Mouse (Mus musculus): ENCODE measurements around the gene Il6ra. TPM values are rescaled to one million over a fixed set of nuclear protein-coding genes. Genes with fewer than 3 reads are reported as not detected.

Gene Il6ra
- total RNA-seq, 2 experiments from 2014 or later: 4.4 to 4.8 TPM

GRCm38 (mm10) chr3:89912108-89912542, 871 bp downstream of the Il6ra start:
- intact Hi-C loops (cut with DNase I): no loop called here
- no peak for DNase-seq

DNA sequence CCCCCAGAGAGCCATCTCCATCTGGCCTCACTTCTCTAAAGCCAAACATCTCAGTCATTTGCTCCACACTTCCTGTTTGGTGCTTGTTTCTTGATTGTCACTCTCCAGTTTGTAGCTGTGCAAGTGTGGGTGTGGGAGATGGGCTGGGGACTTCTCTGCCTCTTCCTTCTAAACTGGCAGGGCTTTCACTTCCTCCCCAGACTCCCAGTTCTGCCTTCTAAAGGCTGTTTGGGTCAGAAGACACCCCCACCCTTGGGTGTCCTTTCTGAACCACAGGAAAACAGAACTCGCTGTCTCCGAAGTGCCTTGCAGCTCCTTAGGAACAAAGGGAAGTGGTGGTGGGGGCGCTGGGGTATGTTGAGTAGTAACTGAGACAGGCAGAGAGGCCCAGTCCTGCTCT, 1.8 kb downstream of the Il6ra start:
- no peak for DNase-seq
- intact Hi-C loops (cut with DNase I): no loop called here

GRCm38 (mm10) chr3:89909703-89910542, 3.1 kb downstream of the Il6ra start:
- DNase-seq: peak in 1 of 2 experiments; percentile 36
- intact Hi-C loops (cut with DNase I): no loop called here

- intact Hi-C loops (cut with DNase I): no loop called here
- no peak for DNase-seq
Measured at GRCm38 (mm10) chr3:89908836-89909235, 4.2 kb downstream of the Il6ra start.

GRCm38 (mm10) chr3:89907846-89908245, 5.2 kb downstream of the Il6ra start:
- intact Hi-C loops (cut with DNase I): no loop called here
- DNase-seq: no peak

- no peak for DNase-seq
- intact Hi-C loops (cut with DNase I): no loop called here
Measured at GRCm38 (mm10) chr3:89899511-89899908, 13.5 kb downstream of the Il6ra start.

DNA sequence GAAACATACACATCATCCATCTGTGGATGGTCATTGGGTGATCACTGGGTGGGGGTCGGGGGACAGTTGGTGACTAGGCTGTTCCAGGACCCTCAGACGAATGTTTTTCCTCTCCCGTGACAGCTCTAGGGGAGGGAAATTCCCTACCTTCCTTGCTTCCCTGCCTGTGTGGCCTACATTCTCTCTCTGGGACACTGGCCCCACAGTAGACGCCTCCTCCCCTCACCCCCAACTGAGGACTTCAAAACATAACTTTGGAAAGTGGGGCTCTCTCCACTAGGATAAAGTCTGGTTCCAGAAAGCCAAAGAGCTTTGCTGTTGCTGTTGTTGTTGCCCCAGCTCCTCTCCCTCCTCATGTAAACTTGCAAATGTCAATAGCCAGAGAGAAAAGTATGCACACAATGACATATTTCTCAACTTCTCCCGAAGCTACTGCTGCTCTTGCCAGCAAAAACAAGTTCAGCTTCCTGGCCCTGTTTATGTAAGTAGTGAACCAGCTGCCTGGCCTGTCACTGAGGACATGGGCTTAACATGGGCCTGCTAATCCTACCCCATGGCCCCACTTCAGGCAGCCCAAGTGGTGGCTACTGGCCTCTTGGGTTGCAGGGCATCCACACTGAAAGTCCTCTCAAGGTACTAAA, 14.0 kb downstream of the Il6ra start:
- DNase-seq: no peak
- intact Hi-C loops (cut with DNase I): no loop called here

DNA sequence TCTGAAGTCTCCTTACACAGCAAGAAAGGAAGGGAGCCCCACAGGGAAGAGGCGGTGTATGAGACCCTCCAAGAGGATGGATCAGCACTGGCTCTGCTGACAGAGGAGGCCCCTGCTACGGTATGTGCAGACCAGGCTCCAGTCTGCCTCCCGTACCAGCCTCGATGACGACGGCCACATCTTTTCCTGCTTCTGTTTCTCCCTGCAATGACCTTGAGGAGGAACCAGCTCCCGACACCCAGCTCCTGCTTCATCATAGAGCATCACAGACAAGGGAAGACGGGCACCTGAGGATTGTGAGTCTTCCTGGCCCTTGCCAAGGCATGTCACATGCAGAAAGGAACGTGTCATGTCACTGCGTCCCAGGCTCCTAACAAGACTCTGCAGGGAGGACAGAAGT, 15.0 kb downstream of the Il6ra start:
- intact Hi-C loops (cut with DNase I): no loop called here
- DNase-seq: no peak

GRCm38 (mm10) chr3:89897204-89897796, 15.7 kb downstream of the Il6ra start:
- intact Hi-C loops (cut with DNase I): no loop called here
- DNase-seq: no peak

GRCm38 (mm10) chr3:89896571-89896970, 16.4 kb downstream of the Il6ra start:
- intact Hi-C loops (cut with DNase I): no loop called here
- no peak for DNase-seq

- no peak for DNase-seq
- intact Hi-C loops (cut with DNase I): no loop called here
Measured at GRCm38 (mm10) chr3:89892517-89893106, 20.4 kb downstream of the Il6ra start.

DNA sequence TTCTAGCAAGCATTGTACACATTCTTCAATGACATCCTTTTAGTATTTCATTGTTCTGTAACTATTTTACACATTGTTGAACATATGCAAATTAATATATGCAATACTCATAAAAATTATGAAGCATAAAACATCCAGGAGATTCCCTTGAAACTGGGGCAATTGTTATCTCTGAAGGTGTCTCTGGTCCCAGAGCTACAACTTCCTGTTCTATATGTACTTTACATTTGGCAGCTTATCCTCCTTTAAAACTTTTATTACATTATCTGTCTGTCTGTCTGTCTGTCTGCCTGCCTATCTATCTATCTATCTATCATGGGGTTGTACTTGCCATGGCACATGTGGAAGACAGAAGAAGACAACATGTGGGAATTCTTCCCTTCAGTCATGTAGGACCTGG, 21.3 kb downstream of the Il6ra start:
- DNase-seq: no peak
- intact Hi-C loops (cut with DNase I): no loop called here

DNA sequence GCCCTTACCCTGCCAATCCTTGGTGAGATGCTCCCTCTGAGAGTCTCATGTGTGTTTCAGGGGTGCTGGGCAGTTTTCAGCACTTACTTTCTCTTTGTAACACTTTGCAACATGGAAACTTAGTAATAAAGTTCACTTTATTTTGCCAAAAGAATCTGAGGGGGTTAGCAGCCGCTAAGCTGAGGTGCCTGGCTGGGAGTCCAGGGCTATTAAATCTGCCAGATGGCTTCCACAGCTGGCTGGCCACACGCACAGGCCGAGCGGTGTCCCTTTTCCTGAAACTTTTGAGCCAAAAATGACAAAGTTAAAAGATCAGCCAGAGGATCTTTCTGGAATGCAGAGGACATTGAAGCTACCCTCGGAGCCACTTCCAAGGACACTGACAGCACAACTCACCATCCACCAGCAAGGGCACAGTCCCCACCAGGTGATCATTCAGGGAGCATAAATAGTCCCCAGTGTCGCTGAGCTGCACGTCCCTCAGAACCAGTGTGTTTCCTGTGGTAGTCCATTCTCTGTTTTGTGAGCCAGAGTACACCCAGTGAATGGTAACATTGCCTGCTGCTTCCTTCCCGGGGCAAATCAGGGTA, 23.1 kb downstream of the Il6ra start:
- DNase-seq: peak in 1 of 2 experiments; percentile 31
- intact Hi-C loops (cut with DNase I): no loop called here

DNA sequence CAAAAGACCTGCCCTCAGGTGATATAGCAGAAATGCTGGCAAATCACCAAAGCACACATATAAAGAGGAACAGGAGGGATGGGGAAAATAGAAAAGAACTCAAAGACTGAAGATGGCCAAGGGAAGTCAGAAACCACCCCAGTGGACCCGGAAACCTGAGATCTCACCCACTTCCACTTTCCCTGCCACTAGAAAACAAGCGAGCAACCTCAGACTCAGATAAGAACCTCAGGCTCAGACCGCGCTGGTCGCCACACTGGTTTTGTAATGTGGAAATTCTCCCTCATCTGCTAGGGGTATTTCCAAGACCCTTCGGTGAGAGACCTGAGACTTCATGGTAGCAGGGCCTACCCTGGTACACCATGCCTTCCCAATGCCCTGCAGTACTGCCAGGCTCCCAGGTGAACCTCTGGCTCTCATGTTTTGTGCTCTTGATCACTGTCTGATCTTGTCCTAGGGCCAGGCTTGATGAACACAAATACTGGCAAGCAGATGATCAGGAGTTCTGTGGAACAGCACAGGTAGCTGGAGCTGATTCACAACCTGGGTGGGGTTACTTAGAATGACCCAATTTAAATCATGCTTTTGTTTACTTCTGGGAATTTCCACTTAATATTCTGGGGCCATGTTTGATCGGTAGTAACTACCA, 25.3 kb downstream of the Il6ra start:
- intact Hi-C loops (cut with DNase I): no loop called here
- DNase-seq: no peak

DNA sequence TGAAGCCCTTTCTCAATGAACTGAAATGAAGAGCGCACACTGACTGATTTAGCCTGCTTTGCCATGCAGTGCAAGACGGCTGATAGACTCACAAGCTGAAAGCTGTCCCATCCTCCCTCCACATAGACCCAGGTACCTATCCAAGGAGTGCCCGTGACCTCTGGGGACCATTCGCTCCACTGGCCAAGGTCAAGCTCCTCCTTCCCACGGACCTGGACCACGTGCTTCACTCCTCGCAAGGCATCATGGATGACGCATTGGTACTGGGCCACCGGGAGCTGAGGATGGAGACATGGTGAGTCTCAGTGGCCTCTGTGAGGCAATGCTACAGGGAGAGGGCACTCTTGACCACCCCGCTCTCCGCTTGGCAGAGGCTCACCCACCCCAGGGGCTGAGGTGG, 27.2 kb downstream of the Il6ra start:
- DNase-seq: no peak
- intact Hi-C loops (cut with DNase I): no loop called here

DNA sequence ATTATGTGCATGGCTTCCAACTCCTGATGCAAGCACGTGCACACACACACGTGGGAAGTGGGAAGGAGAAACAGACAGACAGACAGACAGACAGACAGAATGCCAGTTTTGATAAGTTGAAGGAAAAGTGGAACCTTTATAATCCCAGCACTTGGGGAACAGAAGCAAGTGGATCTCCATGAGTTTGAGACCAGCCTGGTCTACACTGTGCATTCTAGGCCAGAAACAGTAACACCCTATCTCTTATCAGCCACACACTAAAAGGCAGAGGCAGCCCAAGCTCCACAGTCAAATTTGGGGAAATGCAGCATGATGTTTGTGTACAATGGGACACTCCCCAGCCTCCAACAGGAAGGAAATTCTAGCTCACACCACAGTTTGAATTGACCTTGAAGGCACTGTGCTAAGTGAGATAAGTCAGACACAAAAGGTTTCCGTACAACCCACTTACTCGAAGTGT, 29.4 kb downstream of the Il6ra start:
- no peak for DNase-seq
- intact Hi-C loops (cut with DNase I): no loop called here

DNA sequence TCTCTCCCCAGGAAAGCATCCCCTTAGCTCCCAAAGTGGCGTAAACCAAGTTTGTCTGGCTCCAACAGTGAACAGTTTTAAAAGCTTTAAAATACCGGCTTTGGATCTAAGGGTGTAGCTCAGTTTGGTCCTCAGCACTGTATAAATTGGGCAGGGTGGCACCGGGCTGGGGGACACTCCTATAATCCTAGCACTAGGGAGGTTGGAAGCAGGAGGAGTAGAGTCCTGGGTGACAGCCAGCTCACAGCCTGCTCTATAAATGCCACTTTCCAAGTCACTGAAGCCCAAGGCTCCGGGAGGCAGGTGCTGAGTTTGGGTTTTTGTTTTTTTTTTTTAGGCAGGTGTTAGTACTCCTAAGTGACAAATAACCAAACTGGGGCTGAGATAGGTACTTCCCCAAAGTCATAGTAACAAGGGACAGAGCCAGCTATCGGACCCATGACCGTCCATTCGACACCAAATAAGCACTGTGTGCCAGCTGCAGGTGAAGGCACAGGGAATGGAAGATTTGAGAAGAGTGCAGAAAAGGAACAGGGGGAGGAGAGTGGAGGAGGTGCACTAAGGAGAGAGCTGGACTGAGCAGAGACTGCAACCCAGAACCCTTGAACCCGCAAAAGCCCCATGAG, 30.3 kb downstream of the Il6ra start:
- DNase-seq: no peak
- intact Hi-C loops (cut with DNase I): no loop called here

- no peak for DNase-seq
- intact Hi-C loops (cut with DNase I): no loop called here
Measured at GRCm38 (mm10) chr3:89880036-89880851, 32.8 kb downstream of the Il6ra start.

DNA sequence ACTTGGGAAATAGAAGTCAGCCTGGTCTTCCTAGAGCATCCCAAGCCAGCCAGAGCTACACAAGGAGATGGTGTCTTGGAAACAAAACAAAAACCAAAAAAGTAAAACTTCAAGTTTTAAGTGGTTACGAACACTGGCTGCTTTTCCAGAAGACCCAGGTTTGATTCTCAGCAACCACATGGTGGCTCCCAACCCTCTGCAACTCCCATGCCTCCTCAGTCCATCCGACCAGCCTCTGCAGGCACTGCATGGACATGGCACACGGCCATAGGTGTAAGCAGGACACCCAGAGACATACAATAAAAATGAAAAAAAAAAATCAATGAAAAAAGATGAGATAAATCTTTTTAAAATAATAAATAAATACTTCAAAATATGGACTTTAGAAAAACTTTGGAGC, 33.7 kb downstream of the Il6ra start:
- DNase-seq: no peak
- intact Hi-C loops (cut with DNase I): no loop called here
